In genomic region chr19:4756193-4756911, GRCm38 (mm10) we compare ENCODE assay signal across 8 mouse cellular contexts. TPM values are rescaled to one million over a fixed set of nuclear protein-coding genes. Genes with fewer than 3 reads are reported as not detected.
A peak's percentile ranks its signal among the peaks of the same experiment; 100 is the strongest.
DNase-seq lines count a peak whose midpoint lies in the region; ATAC-seq and TF ChIP-seq lines count a peak whose summit lies in the region.

Rbm4b (plus strand) TSS chr19:4756497.

- H3K27me3 ChIP-seq in forebrain, embryonic 11.5 days (ENCODE audit: control insufficient read depth, insufficient read depth, low read length) = no peaks in the 10 kb centered on the region
- no peaks in the 10 kb centered on the region for H3K27me3 ChIP-seq in heart, postnatal 0 days (ENCODE audit: control insufficient read depth, insufficient read depth, low read length)
- no peaks in the 10 kb centered on the region for H3K27me3 ChIP-seq in liver, embryonic 16.5 days (ENCODE audit: control insufficient read depth, insufficient read depth, low read depth, low read length)
- no peaks in the 10 kb centered on the region for H3K27me3 ChIP-seq in neural tube, embryonic 13.5 days
- H3K27me3 ChIP-seq in testis, adult 2 months (ENCODE audit: control insufficient read depth, insufficient read depth, low read length) = no peaks in the 10 kb centered on the region

- peaks cover 10% of the 10 kb centered on the region; the same call in 1 of the 2 replicates for H3K4me1 ChIP-seq in forebrain, embryonic 11.5 days (replicated peaks; ENCODE audit: control insufficient read depth, insufficient read depth, low read length)
- H3K4me1 ChIP-seq in heart, postnatal 0 days (ENCODE audit: control insufficient read depth, insufficient read depth) = peaks cover 14% of the 10 kb centered on the region
- H3K4me1 ChIP-seq in liver, embryonic 16.5 days (ENCODE audit: control insufficient read depth, low read depth, low read length) = peaks cover 19% of the 10 kb centered on the region
- H3K4me1 ChIP-seq in neural tube, embryonic 13.5 days (replicated peaks) = peaks cover 38% of the 10 kb centered on the region
- H3K4me1 ChIP-seq in testis, adult 2 months (ENCODE audit: control insufficient read depth, insufficient read depth, low read length) = no peaks in the 10 kb centered on the region; the same call in 1 of the 2 replicates

- peak within 1 kb of the TSS; percentile 97 for H3K9ac ChIP-seq in forebrain, embryonic 11.5 days (ENCODE audit: low read length)
- H3K9ac ChIP-seq in heart, postnatal 0 days (replicated peaks; ENCODE audit: low read depth, low read length) = peak within 1 kb of the TSS; percentile 58
- peak within 1 kb of the TSS; percentile 77 for H3K9ac ChIP-seq in liver, embryonic 16.5 days (ENCODE audit: low read depth, low read length)
- peak within 1 kb of the TSS; percentile 87 for H3K9ac ChIP-seq in neural tube, embryonic 13.5 days

- no peaks in the 10 kb centered on the region; the same call in 1 of the 2 replicates for H3K36me3 ChIP-seq in forebrain, embryonic 11.5 days (ENCODE audit: control insufficient read depth, insufficient read depth, low read length)
- peaks cover 17% of the 10 kb centered on the region for H3K36me3 ChIP-seq in heart, postnatal 0 days (replicated peaks; ENCODE audit: control insufficient read depth, insufficient read depth, low read length)
- peaks cover 2% of the 10 kb centered on the region; the same call in 1 of the 2 replicates for H3K36me3 ChIP-seq in liver, embryonic 16.5 days (ENCODE audit: control insufficient read depth, insufficient read depth)
- H3K36me3 ChIP-seq in neural tube, embryonic 13.5 days = peaks cover 33% of the 10 kb centered on the region
- H3K36me3 ChIP-seq in testis, adult 2 months (ENCODE audit: control insufficient read depth, insufficient read depth, low read length) = peaks cover 5% of the 10 kb centered on the region

- H3K4me2 ChIP-seq in forebrain, embryonic 11.5 days (ENCODE audit: low read depth, low read length, severe bottlenecking) = peak within 1 kb of the TSS; percentile 79
- H3K4me2 ChIP-seq in heart, postnatal 0 days (ENCODE audit: low read depth, low read length) = peak within 1 kb of the TSS; percentile 71
- H3K4me2 ChIP-seq in liver, embryonic 16.5 days (ENCODE audit: low read depth, low read length) = peak within 1 kb of the TSS; percentile 91
- H3K4me2 ChIP-seq in neural tube, embryonic 13.5 days = peak within 1 kb of the TSS; percentile 98

- no peaks in the 10 kb centered on the region for H3K9me3 ChIP-seq in forebrain, embryonic 11.5 days (ENCODE audit: control insufficient read depth, low read length)
- H3K9me3 ChIP-seq in heart, postnatal 0 days (replicated peaks; ENCODE audit: control insufficient read depth, low read length) = no peaks in the 10 kb centered on the region
- H3K9me3 ChIP-seq in liver, embryonic 16.5 days (replicated peaks; ENCODE audit: control insufficient read depth, low read length) = no peaks in the 10 kb centered on the region
- H3K9me3 ChIP-seq in neural tube, embryonic 13.5 days = no peaks in the 10 kb centered on the region

- TF ChIP-seq POLR2A in testis, adult 2 months (IDR thresholded peaks at IDR 0.05; ENCODE audit: control insufficient read depth, low read depth, low read length) = peak; percentile 95

- peak; percentile 91 to 92 for DNase-seq in CD8-positive naive resting alpha-beta T cell, adult 2 months (ENCODE audit: low read depth in 2 of 2, low spot score in 2 of 2)
- DNase-seq in c-Kit-positive CD71-negative TER-119-negative erythroid progenitor cells, embryonic 14.5 days (ENCODE audit: low read depth) = peak; percentile 91
- DNase-seq in forebrain, embryonic 11.5 days (ENCODE audit: low spot score) = peak; percentile 100
- DNase-seq in heart, postnatal 0 days (ENCODE audit: low spot score) = peak; percentile 95
- DNase-seq in kidney, postnatal 4 days = peak; percentile 97 to 99

- peak within 1 kb of the TSS; percentile 73 for H3K4me3 ChIP-seq in forebrain, embryonic 11.5 days (ENCODE audit: low read depth, low read length)
- H3K4me3 ChIP-seq in heart, postnatal 0 days (ENCODE audit: low read depth, low read length) = peak within 1 kb of the TSS; percentile 66
- peak within 1 kb of the TSS; percentile 78 for H3K4me3 ChIP-seq in liver, embryonic 16.5 days (ENCODE audit: low read depth, low read length)
- peak within 1 kb of the TSS; percentile 56 for H3K4me3 ChIP-seq in neural tube, embryonic 13.5 days
- H3K4me3 ChIP-seq in testis, adult 2 months (ENCODE audit: control insufficient read depth, low read depth, low read length) = peak within 1 kb of the TSS; percentile 92

- WGBS in forebrain, embryonic 11.5 days = under 1% methylated on average over 62 of the region's 65 CpGs
- under 1% methylated on average over 63 of the region's 65 CpGs for WGBS in heart, postnatal 0 days
- WGBS in liver, embryonic 16.5 days (ENCODE audit: insufficient replicate concordance) = under 1% methylated on average over 65 of the region's 65 CpGs
- under 1% methylated on average over 65 of the region's 65 CpGs for WGBS in neural tube, embryonic 13.5 days

- peak; percentile 97 for ATAC-seq in forebrain, embryonic 11.5 days (replicated peaks; ENCODE audit: low FRiP score)
- peak; percentile 98 for ATAC-seq in heart, postnatal 0 days (ENCODE audit: insufficient read depth, low read depth)
- ATAC-seq in liver, embryonic 16.5 days (ENCODE audit: low read depth) = peak; percentile 97
- peak; percentile 95 for ATAC-seq in neural tube, embryonic 13.5 days (ENCODE audit: low read depth)

- H3K27ac ChIP-seq in forebrain, embryonic 11.5 days (ENCODE audit: low read depth, low read length) = peak within 1 kb of the TSS; percentile 95
- peak within 1 kb of the TSS; percentile 82 for H3K27ac ChIP-seq in heart, postnatal 0 days (ENCODE audit: low read depth)
- H3K27ac ChIP-seq in liver, embryonic 16.5 days (ENCODE audit: low read length) = peak within 1 kb of the TSS; percentile 89
- peak within 1 kb of the TSS; percentile 98 for H3K27ac ChIP-seq in neural tube, embryonic 13.5 days (replicated peaks)
- peak within 1 kb of the TSS; percentile 96 for H3K27ac ChIP-seq in testis, adult 2 months (ENCODE audit: control insufficient read depth, insufficient read depth, low read depth, low read length)

- no peak for TF ChIP-seq CTCF in heart, postnatal 0 days (IDR thresholded peaks at IDR 0.05; ENCODE audit: low read depth)
- TF ChIP-seq CTCF in testis, adult 2 months (IDR thresholded peaks at IDR 0.05; ENCODE audit: control insufficient read depth, insufficient read depth, insufficient replicate concordance, low read depth, low read length) = no peak

- TF ChIP-seq EP300 in heart, postnatal 0 days (IDR thresholded peaks at IDR 0.05; ENCODE audit: low read depth) = peak; percentile 83; the same call in 1 of the 2 replicates

RNA-seq across cellular contexts. Expression of gene Rbm4b, which starts in this region (rescaled TPM):
- 136 and 139 TPM in 2 replicates for polyA plus RNA-seq in forebrain, embryonic 11.5 days (2014; fragmentation: Nextera tagmentation; extraction: Ambion mirVana)
- total RNA-seq in heart, postnatal 0 days (2014; rRNA removed; ENCODE audit: low replicate concordance) = 9.3 and 30.2 TPM in 2 replicates
- 20.3 and 22.5 TPM in 2 replicates for polyA plus RNA-seq in heart, postnatal 0 days (2015; fragmentation: Nextera tagmentation; extraction: Ambion mirVana)
- polyA plus RNA-seq in liver, embryonic 16.5 days (2015; fragmentation: Nextera tagmentation; extraction: Ambion mirVana) = 17.6 and 18.3 TPM in 2 replicates
- 164 and 184 TPM in 2 replicates for polyA plus RNA-seq in neural tube, embryonic 13.5 days (2015; fragmentation: Nextera tagmentation; extraction: Ambion mirVana)
- 218 and 233 TPM in 2 replicates for polyA plus RNA-seq in testis, adult 2 months (2012; rRNA removed)

Comparison
In these comparisons a context has a peak if more than half of its experiments do, and no peak if none do; other contexts are left out.
1. Peak in every context shown above with its lines: DNase-seq, ATAC-seq, H3K4me3 ChIP-seq and H3K27ac ChIP-seq.